Mouse (Mus musculus) heart, postnatal 36 days (tissue): ENCODE measurements around the gene Acin1. TPM values are rescaled to one million over a fixed set of nuclear protein-coding genes. Genes with fewer than 3 reads are reported as not detected.

Experiments used
- microRNA-seq, 2 experiments: library from miRNA; unstranded; fragments of <30 nt; microRNA quantifications; one replicate each; pipeline ENCODE4 v1.2.0; 2021; ENCODE audit warnings: borderline number of aligned reads in 2 of 2
- total RNA-seq, 2 experiments: library from RNA; stranded (reverse); gene quantifications; 2 replicates each; pipeline ENCODE4 v1.2.3; 2021

The Acin1 gene
- total RNA-seq, 2 experiments from 2014 or later = 72.2 to 80.2 TPM

Small RNA genes lying within 50 kb of the gene (microRNA-seq; reads per million reads assigned to microRNA genes)
- gene Mir686 = 0 reads per million in 2 experiments
- gene Mir6948 = 0 reads per million in 2 experiments

Other genes with a start within 250 kb of the Acin1 start
- 10 to 100 TPM; 55.5 to 57.6 TPM for gene Lrp10, start 222.8 kb downstream of the Acin1 start, total RNA-seq
- gene Rem2, start 210.8 kb downstream of the Acin1 start, total RNA-seq = not detected
- 10 to 100 TPM; 30.3 to 37.7 TPM for gene Prmt5, start 169.4 kb downstream of the Acin1 start, total RNA-seq
- 1 to 10 TPM; 3.2 to 4.1 TPM for gene Haus4, start 132.3 kb downstream of the Acin1 start, total RNA-seq
- 1 to 10 TPM; 6.1 to 6.4 TPM for gene Ajuba, start 109.4 kb downstream of the Acin1 start, total RNA-seq
- gene 4931414P19Rik, start 80.9 kb downstream of the Acin1 start, total RNA-seq = 1 to 10 TPM; 4.0 to 5.9 TPM
- gene Psmb5, start 68.9 kb downstream of the Acin1 start, total RNA-seq = 100 to 1,000 TPM; 185 to 191 TPM
- not detected for gene Psmb11, start 65.5 kb downstream of the Acin1 start, total RNA-seq
- gene Gm17606, start 46.0 kb downstream of the Acin1 start, total RNA-seq = not detected
- under 1 TPM; 0.27 to 0.44 TPM for gene Cdh24, start 45.6 kb downstream of the Acin1 start, total RNA-seq
- 10 to 100 TPM; 14.5 to 16.1 TPM for gene 1700123O20Rik, start 715 bp downstream of the Acin1 start, total RNA-seq
- not detected for gene Gm29776, start 11.9 kb upstream of the Acin1 start, total RNA-seq
- gene Cebpe, start 25.2 kb upstream of the Acin1 start, total RNA-seq = not detected
- gene Slc7a8, start 95.0 kb upstream of the Acin1 start, total RNA-seq = 1 to 10 TPM; 2.6 to 3.1 TPM
- not detected for gene Rnf212b, start 127.2 kb upstream of the Acin1 start, total RNA-seq
- 1 to 10 TPM; 5.2 to 8.8 TPM for gene Homez, start 184.0 kb upstream of the Acin1 start, total RNA-seq
- 1 to 10 TPM; 2.6 to 2.9 TPM for gene Ppp1r3e, start 190.6 kb upstream of the Acin1 start, total RNA-seq
- 10 to 100 TPM; 42.1 to 43.4 TPM for gene Bcl2l2, start 196.4 kb upstream of the Acin1 start, total RNA-seq
- gene Gm20521, start 196.5 kb upstream of the Acin1 start, total RNA-seq = 1 to 10 TPM; 3.5 to 6.6 TPM
- gene Pabpn1, start 205.6 kb upstream of the Acin1 start, total RNA-seq = 10 to 100 TPM; 45.8 to 51.0 TPM
- 1 to 10 TPM; 2.0 to 2.7 TPM for gene Slc22a17, start 226.2 kb upstream of the Acin1 start, total RNA-seq
- 1 to 10 TPM; 2.5 to 2.8 TPM for gene Efs, start 239.2 kb upstream of the Acin1 start, total RNA-seq
- gene Il25, start 245.8 kb upstream of the Acin1 start, total RNA-seq = not detected
- gene Cmtm5, start 249.3 kb upstream of the Acin1 start, total RNA-seq = under 1 TPM in 1 of 2 experiments, not detected in 1; 0.46 TPM